Mouse (Mus musculus) R1 (cell line): ENCODE data around the gene Akap6.

Experiments used
- DNase-seq: peaks from one replicate; pipeline ENCODE4 v3.0.0-alpha.2; 2018; ENCODE audit warnings: low read depth, low spot score

The Akap6 gene

DNA sequence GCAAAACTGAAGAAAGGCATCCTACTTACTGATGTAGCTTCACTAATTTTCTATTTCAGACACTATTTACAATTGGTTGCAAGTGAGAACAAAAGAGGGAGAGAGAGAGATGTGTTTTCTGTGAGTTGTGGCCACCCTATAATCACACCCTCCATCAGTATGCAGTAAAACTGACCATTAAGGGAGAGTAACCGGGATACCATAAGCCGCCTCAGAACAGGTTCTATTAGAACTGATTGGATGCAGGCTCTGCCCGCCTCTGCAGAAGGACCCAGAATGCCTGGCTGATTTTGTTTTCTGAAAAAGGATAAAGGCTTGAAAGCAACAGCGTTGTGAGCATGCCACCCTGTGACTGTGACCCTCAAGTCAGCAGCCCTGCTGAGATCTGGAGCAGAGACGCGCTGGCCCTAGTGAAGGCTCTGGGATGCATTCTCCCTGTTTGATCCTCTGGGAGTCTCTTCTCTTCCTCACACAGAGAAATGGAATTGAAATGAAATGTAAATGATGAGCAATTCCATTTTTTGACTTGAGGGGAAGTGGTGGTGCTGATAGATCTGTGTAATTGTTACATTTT is 445.0 kb downstream of the Akap6 start:
- no peak for DNase-seq

DNA sequence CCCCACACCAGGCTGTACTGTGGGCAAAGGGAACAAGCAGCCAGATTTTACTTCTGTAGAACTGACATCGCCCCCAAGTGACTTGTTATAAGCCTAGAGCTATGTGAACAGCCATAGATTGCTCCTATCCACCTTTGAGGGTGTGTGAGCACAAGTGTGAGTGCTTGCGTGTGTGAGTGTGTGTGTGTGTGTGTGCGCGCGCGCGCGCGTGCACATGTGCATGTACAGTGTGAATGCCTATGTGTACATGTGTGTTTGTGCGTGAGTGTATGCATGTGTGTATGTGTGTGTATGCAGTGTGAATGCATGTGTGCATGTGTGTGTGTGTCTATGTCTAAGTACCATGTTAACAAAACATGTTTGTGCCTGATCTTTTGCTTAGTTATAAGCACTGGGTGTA is 445.6 kb downstream of the Akap6 start:
- no peak for DNase-seq

DNA sequence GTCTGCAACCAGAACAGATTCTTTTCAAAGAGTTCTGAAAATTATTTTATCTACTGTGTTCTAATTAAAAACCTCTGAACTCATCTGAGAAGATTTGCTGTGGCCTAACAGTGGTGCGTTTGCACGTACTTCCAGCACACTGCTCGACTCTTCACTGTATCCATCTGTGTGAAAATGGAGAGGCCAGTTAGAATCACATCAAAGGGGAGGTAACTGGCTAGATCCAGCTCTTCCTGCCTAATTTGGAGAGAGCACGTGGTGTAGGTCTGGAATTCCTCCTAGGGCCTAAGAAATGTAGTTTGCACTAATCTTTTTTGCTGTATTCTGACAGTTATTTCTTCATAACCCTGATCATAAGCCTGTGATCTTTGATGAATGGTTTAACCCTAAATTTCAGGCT is 446.3 kb downstream of the Akap6 start:
- DNase-seq, result no peak

DNA sequence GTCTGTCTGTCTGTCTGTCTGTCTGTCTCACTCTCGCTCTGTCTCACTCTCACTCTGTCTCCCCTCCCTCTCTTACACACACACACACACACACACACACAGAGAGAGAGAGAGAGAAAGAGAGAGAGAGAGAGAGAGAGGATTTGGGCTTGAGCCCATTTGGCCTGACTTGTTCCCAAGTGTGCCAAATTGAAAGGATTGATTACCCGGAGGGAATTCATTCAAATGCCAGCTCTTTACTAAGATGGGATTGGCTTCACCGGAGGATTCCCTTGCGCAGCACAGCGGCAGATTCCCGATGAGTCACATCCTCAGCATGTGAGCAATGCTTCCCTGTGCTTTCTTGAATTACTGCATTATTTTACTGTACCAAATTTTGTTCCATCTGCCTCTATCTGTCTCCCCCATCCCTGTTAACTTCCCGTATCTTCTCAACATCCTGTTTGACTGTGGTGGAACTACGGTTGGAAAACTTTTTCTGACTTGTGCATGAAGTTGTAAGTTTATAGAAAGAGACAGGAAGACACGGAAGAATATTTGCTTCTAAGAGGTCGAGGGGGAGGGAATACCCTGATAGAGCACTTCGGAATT is 447.4 kb downstream of the Akap6 start:
- peak; percentile 16 for DNase-seq

DNA sequence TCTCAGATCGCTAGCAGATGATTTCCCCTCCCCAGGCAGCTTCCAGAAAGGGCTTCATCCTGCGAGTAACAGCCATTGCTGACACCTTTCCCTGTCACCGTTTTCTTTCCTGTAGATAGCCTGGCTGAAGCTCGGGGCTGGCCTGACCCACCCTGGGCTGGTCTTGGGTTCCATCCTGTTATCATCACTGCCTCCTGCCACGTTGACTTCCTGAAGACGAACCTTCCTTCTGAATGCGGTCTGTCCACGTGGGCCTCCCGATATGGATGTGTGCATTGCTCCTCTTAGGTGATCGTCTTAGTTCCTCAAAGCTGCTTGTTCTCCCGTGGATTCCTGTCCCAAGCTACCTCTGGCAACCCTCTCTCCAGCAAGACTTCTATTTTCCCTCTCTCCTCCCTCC is 448.5 kb downstream of the Akap6 start:
- no peak for DNase-seq

DNA sequence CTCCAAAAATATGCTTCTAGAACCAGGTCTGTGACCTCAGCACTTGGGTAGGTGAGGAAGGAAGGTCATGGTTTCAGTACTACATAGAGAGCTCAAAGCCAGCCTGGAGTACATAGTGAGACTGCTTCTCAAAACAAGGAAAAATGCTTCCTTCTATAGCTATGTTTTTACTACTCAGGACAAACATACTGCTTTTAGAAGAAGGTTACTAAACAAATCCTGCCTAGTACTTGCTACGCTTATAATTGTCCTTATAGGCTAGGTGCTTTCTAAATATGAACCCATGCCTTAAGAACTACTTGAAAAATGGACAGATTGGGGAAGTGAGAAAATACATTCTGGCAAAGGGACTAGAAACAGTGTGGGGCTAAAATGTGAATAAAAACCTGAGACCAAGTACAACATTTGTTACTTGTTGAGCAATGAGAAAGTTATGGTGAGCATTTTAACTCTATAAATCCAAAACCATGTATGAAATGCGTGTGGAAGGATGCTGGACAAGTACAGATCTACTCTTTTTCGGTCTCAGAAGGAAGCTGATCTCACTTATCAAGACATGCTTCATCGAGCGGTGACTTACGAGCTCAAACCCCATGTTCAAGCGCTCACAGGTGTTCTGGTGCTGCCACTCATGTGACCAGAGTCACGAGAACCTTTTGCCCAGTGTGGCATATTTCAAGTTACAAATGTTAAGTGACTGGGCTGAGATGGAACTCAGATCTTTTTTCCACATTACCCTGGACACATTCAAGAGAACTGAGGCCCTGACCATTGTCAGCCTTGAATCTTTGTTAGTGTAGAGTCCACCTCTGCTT is 469.2 kb downstream of the Akap6 start:
- no peak for DNase-seq

DNA sequence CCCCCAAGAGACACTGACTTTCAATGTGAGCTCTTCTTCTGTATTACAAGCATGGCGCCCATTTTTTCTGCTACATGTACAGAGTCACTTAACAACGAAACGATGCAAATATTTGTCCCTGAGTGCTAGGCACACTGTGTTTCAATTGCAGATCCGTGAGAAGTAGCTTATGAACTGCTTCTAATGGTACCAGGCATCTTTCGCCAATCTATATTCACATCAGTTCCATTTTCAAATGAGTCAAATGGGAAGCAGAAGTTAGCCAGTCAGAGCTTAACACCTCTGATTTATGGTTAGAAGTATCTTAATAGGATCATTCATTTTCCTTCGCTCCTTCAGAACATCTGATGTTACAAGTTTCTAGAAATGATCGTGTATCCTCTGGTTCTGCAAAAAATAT is 492.3 kb downstream of the Akap6 start:
- DNase-seq, result no peak

DNA sequence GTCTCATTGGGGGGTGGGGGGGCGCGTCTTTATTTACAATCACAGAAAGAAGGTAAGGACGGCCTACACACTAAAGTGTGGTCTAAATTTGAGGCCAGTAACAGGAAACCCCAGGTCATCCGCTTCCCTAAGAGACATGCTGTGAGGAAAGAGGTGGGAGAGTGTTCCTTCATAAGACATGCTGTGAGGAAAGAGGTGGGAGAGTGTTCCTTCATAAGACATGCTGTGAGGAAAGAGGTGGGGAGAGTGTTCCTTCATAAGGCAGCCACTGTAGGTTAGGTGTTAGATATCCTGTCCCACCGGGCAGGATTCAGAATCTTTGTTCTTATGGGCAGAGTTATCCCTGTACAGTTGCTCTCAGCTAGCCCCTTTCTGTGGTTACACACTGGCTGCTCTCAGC is 494.5 kb downstream of the Akap6 start:
- no peak for DNase-seq
